Mouse (Mus musculus) heart, postnatal 0 days (tissue): ENCODE results near the gene Rbms3.

Experiments used
- CTCF ChIP-seq: IDR thresholded peaks from 2 replicates; pipeline ENCODE4 v1.5.1; 2016; ENCODE audit warnings: antibody characterized with exemption, control low read depth, low read depth
- EP300 ChIP-seq: IDR thresholded peaks from 2 replicates; pipeline ENCODE4 v1.6.1; 2016; ENCODE audit warnings: antibody characterized with exemption, low read depth

- no peak for TF ChIP-seq CTCF
- TF ChIP-seq EP300, result no peak
Observed at GRCm38 (mm10) chr9:117161150-117161549, 468.6 kb downstream of the Rbms3 start.
